Mouse (Mus musculus) c-Kit-positive CD71-positive TER-119-negative erythroid progenitor cells, embryonic 14.5 days (primary cell): Measurements from ENCODE around the gene Unc45a.

Source experiments
- DNase-seq: peaks from one replicate; pipeline ENCODE4 v3.0.0-alpha.2; 2013; ENCODE audit warnings: low read depth

The Unc45a gene

GRCm38 (mm10) chr7:80340793-80341192 is at the start of gene Unc45a:
Unc45a (minus strand) TSS chr7:80341005.
- DNase-seq = peak; percentile 69

- DNase-seq = no peak
Measured at GRCm38 (mm10) chr7:80387633-80388543, 47.1 kb upstream of the Unc45a start, which contains the start of gene Fes. Fes (minus strand) TSS chr7:80387946.

- no peak for DNase-seq
Measured at GRCm38 (mm10) chr7:80387033-80387632, 46.3 kb upstream of the Unc45a start.

- DNase-seq = peak; percentile 75
Measured at GRCm38 (mm10) chr7:80386235-80386930, 45.6 kb upstream of the Unc45a start.

- DNase-seq = no peak
Measured at GRCm38 (mm10) chr7:80382919-80383318, 42.1 kb upstream of the Unc45a start.

GRCm38 (mm10) chr7:80379531-80379930 is 38.7 kb upstream of the Unc45a start:
- DNase-seq = no peak

GRCm38 (mm10) chr7:80377471-80377870 is 36.7 kb upstream of the Unc45a start:
- DNase-seq = peak; percentile 44

- no peak for DNase-seq
Measured at GRCm38 (mm10) chr7:80376192-80376591, 35.4 kb upstream of the Unc45a start.

- DNase-seq = no peak
Measured at GRCm38 (mm10) chr7:80375376-80376039, 34.7 kb upstream of the Unc45a start.

- DNase-seq = no peak
Measured at GRCm38 (mm10) chr7:80374733-80375132, 33.9 kb upstream of the Unc45a start.

- no peak for DNase-seq
Measured at GRCm38 (mm10) chr7:80374280-80374679, 33.5 kb upstream of the Unc45a start.

- no peak for DNase-seq
Measured at GRCm38 (mm10) chr7:80373850-80374249, 33.0 kb upstream of the Unc45a start.

- DNase-seq = no peak
Measured at GRCm38 (mm10) chr7:80373352-80373751, 32.5 kb upstream of the Unc45a start.

GRCm38 (mm10) chr7:80372667-80373066 is 31.9 kb upstream of the Unc45a start:
- no peak for DNase-seq

- DNase-seq = no peak
Measured at GRCm38 (mm10) chr7:80372166-80372565, 31.4 kb upstream of the Unc45a start.

- no peak for DNase-seq
Measured at GRCm38 (mm10) chr7:80371041-80371751, 30.4 kb upstream of the Unc45a start, which contains the start of gene Man2a2. Man2a2 (minus strand) TSS chr7:80371375.

- peak; percentile 46 for DNase-seq
Measured at GRCm38 (mm10) chr7:80370649-80371040, 29.8 kb upstream of the Unc45a start.

- DNase-seq = no peak
Measured at GRCm38 (mm10) chr7:80369967-80370431, 29.2 kb upstream of the Unc45a start.

GRCm38 (mm10) chr7:80369461-80369860 is 28.7 kb upstream of the Unc45a start:
- DNase-seq = no peak

- DNase-seq = no peak
Measured at GRCm38 (mm10) chr7:80368635-80369421, 28.0 kb upstream of the Unc45a start.
